Mouse (Mus musculus): Measurements from ENCODE around the gene Olfr66.

- TF ChIP-seq POLR2AphosphoS2 (IDR thresholded peaks at IDR 0.05; ENCODE audit: low read depth, low read length) (no peak), KAT2A (IDR thresholded peaks at IDR 0.05; ENCODE audit: insufficient replicate concordance, low read length) (no peak), CTCF (conservative IDR thresholded peaks at IDR 0.05 in 1 of 2, IDR thresholded peaks at IDR 0.05 in 1 of 2; ENCODE audit: low read depth in 2 of 2, low read length in 2 of 2) (no peak), USF2 (conservative IDR thresholded peaks at IDR 0.05; ENCODE audit: low read depth, low read length) (no peak), RCOR1 (conservative IDR thresholded peaks at IDR 0.05; ENCODE audit: low read depth, low read length) (no peak), POLR2A (IDR thresholded peaks at IDR 0.05; ENCODE audit: low read depth, low read length) (no peak), ELF1 (IDR thresholded peaks at IDR 0.05; ENCODE audit: low read depth, low read length) (no peak), ZNF384 (IDR thresholded peaks at IDR 0.05; ENCODE audit: low read depth, low read length) (no peak), USF1 (IDR thresholded peaks at IDR 0.05; ENCODE audit: low read depth, low read length) (no peak), EP300 (IDR thresholded peaks at IDR 0.05; ENCODE audit: low read length) (no peak), MAFK (IDR thresholded peaks at IDR 0.05; ENCODE audit: insufficient replicate concordance, low read length) (no peak), HCFC1 (IDR thresholded peaks at IDR 0.05; ENCODE audit: low read depth, low read length) (no peak), JUND (conservative IDR thresholded peaks at IDR 0.05; ENCODE audit: low read depth, low read length) (no peak)
Observed at GRCm38 (mm10) chr7:103843034-103843433, 43.0 kb downstream of the Olfr66 start, which contains the start of gene Hbb-bh1.
